Mouse (Mus musculus) left cerebral cortex, adult 18-20 months (tissue): ENCODE measurements around the gene Kmt2d. TPM values are rescaled to one million over a fixed set of nuclear protein-coding genes. Genes with fewer than 3 reads are reported as not detected.
A peak's percentile ranks its signal among the peaks of the same experiment; 100 is the strongest.
"Not testable (repeated sequence)": the region's sequence is repeated elsewhere in the genome, so short reads cannot be mapped to it uniquely, and the experiment has no call there.

ENCODE experiments used
- DNase-seq, 2 experiments: peaks; one replicate each; pipeline ENCODE4 v3.0.0; 2021 to 2022; ENCODE audit warnings: low spot score in 2 of 2, mixed read lengths in 1 of 2
- long read RNA-seq, 2 experiments: library from polyadenylated mRNA; stranded (forward); transcript quantifications; one replicate each; pipeline ENCODE4 v2.0.0; 2021
- total RNA-seq, 2 experiments: library from RNA; stranded (reverse); gene quantifications; 2 replicates each; pipeline ENCODE4 v1.2.3; 2021

The Kmt2d gene
- 10 to 100 TPM; 74.3 to 77.8 TPM for total RNA-seq
- long read RNA-seq, experiment 1, partial matches to known transcripts: 3 of 16 reads
- long read RNA-seq, experiment 1, other reads (novel, unspliced or antisense): 13 of 16 reads
- long read RNA-seq, experiment 2, partial matches to known transcripts: 0 of 9 reads
- long read RNA-seq, experiment 2, other reads (novel, unspliced or antisense): 9 of 9 reads

GRCm38 (mm10) chr15:98871070-98871915 lies at the start of gene Kmt2d:
Gene Kmt2d (minus strand): TSS chr15:98871204.
- DNase-seq: no peak

- DNase-seq: not testable (repeated sequence)
Observed at GRCm38 (mm10) chr15:98918499-98918895, 47.5 kb upstream of the Kmt2d start.

GRCm38 (mm10) chr15:98917538-98918498 lies 46.8 kb upstream of the Kmt2d start, which contains the start of gene Lmbr1l:
Gene Lmbr1l (minus strand): TSS chr15:98918231.
- DNase-seq: peak; percentile 98 to 99

GRCm38 (mm10) chr15:98917091-98917490 lies 46.1 kb upstream of the Kmt2d start:
- no peak for DNase-seq

GRCm38 (mm10) chr15:98916016-98916415 lies 45.0 kb upstream of the Kmt2d start:
- DNase-seq: no peak

- no peak for DNase-seq
Observed at GRCm38 (mm10) chr15:98914903-98915302, 43.9 kb upstream of the Kmt2d start.

GRCm38 (mm10) chr15:98904692-98905091 lies 33.7 kb upstream of the Kmt2d start:
- DNase-seq: no peak

GRCm38 (mm10) chr15:98902600-98902999 lies 31.6 kb upstream of the Kmt2d start:
- DNase-seq: no peak

- no peak for DNase-seq
Observed at GRCm38 (mm10) chr15:98901530-98901929, 30.5 kb upstream of the Kmt2d start.

- no peak for DNase-seq
Observed at GRCm38 (mm10) chr15:98897928-98898800, 27.2 kb upstream of the Kmt2d start, which contains the start of gene Dhh. Gene Dhh (minus strand): TSS chr15:98898540.

- no peak for DNase-seq
Observed at GRCm38 (mm10) chr15:98897495-98897894, 26.5 kb upstream of the Kmt2d start.

- no peak for DNase-seq
Observed at GRCm38 (mm10) chr15:98895635-98896589, 24.9 kb upstream of the Kmt2d start.

- DNase-seq: no peak
Observed at GRCm38 (mm10) chr15:98894746-98895634, 24.0 kb upstream of the Kmt2d start.

GRCm38 (mm10) chr15:98893940-98894745 lies 23.1 kb upstream of the Kmt2d start, which contains the start of gene Rhebl1:
Gene Rhebl1 (minus strand): TSS chr15:98894540.
- peak; percentile 36 to 54 for DNase-seq

GRCm38 (mm10) chr15:98893036-98893435 lies 22.0 kb upstream of the Kmt2d start:
- DNase-seq: no peak

- peak; percentile 60 for DNase-seq
Observed at GRCm38 (mm10) chr15:98891907-98892606, 21.1 kb upstream of the Kmt2d start.
